Mouse (Mus musculus) liver, embryonic 14.5 days (tissue): ENCODE data around the gene Ube2e2. TPM values are rescaled to one million over a fixed set of nuclear protein-coding genes. Genes with fewer than 3 reads are reported as not detected.

ENCODE experiments used
- ATAC-seq: fragments of 200-750 bp; cut with Nextera tagmentation; 2 replicates; pipeline ENCODE4 v1.8.0; 2017; ENCODE audit warnings: moderate number of reproducible peaks, mild to moderate bottlenecking, moderate library complexity; ENCODE audit not compliant: insufficient read depth
- DNase-seq, 3 experiments: peaks; one replicate each; pipeline ENCODE4 v3.0.0-alpha.2; 2012 to 2013; ENCODE audit warnings: low read depth in 3 of 3, low spot score in 3 of 3
- H3K27ac ChIP-seq: fragments of 300-500 bp; sonication (generic); 2 replicates; pipeline ENCODE4 v1.5.1; 2014; ENCODE audit warnings: moderate library complexity, mild to moderate bottlenecking, control low read depth, inconsistent platforms
- H3K27me3 ChIP-seq: fragments of 300-500 bp; sonication (generic); 2 replicates; pipeline ENCODE4 v1.6.1; 2014; ENCODE audit warnings: mild to moderate bottlenecking, low read length, moderate library complexity; ENCODE audit not compliant: control insufficient read depth, insufficient read depth
- H3K36me3 ChIP-seq: fragments of 300-500 bp; sonication (generic); replicated peaks from 2 replicates; pipeline ENCODE4 v1.6.1; 2014; ENCODE audit warnings: low read depth; ENCODE audit not compliant: control insufficient read depth, insufficient read depth
- H3K4me1 ChIP-seq, 2 experiments: fragments of 200-500 bp in 1 of 2; fragments of 300-500 bp in 1 of 2; sonication (generic) in 1 of 2; replicated peaks; 2 replicates each; pipeline ENCODE4 v1.6.1; 2012 to 2014; ENCODE audit warnings: antibody characterized with exemption in 1 of 2, inconsistent platforms in 1 of 2, low read length in 1 of 2; ENCODE audit not compliant: control insufficient read depth in 2 of 2, insufficient read depth in 2 of 2
- H3K4me2 ChIP-seq: fragments of 300-500 bp; sonication (generic); 2 replicates; pipeline ENCODE4 v1.6.1; 2014; ENCODE audit warnings: low read depth, mild to moderate bottlenecking, control low read depth, moderate library complexity
- H3K4me3 ChIP-seq, 2 experiments: fragments of 200-500 bp in 1 of 2; fragments of 300-500 bp in 1 of 2; sonication (generic) in 1 of 2; 2 replicates each; pipeline ENCODE4 v1.5.1; 2012 to 2014; ENCODE audit warnings: low read depth in 2 of 2, low read length in 2 of 2, mild to moderate bottlenecking in 2 of 2, control low read depth in 1 of 2, inconsistent platforms in 1 of 2, moderate library complexity in 1 of 2; ENCODE audit not compliant: insufficient read depth in 1 of 2
- H3K9ac ChIP-seq: fragments of 300-500 bp; sonication (generic); replicated peaks from 2 replicates; pipeline ENCODE4 v1.6.1; 2014; ENCODE audit warnings: mild to moderate bottlenecking, control low read depth, moderate library complexity
- H3K9me3 ChIP-seq: fragments of 300-500 bp; sonication (generic); 2 replicates; pipeline ENCODE4 v1.6.1; 2016; ENCODE audit warnings: low read length, mixed read lengths; ENCODE audit not compliant: control insufficient read depth
- CTCF ChIP-seq: IDR thresholded peaks from 2 replicates; pipeline ENCODE4 v1.5.1; 2016; ENCODE audit warnings: antibody characterized with exemption, low read depth, control low read depth
- EP300 ChIP-seq: IDR thresholded peaks from 2 replicates; pipeline ENCODE4 v1.6.1; 2016; ENCODE audit warnings: antibody characterized with exemption, low read depth
- WGBS: fragments of 180-500 bp; shearing (Covaris S2); extraction: QIAGEN DNeasy Blood & Tissue Kit; methylation state at CpG from one replicate; pipeline ENCODE4 v1.1.7; 2014; ENCODE audit not compliant: insufficient replicate concordance; 5-methylcytosine and 5-hydroxymethylcytosine counted together
- polyA plus RNA-seq, 2 experiments: library from polyadenylated mRNA; depleted of rRNA in 1 of 2; stranded (reverse) in 1 of 2; unstranded in 1 of 2; fragments of >200 nt; fragmentation: Nextera tagmentation in 1 of 2; extraction: Ambion mirVana in 1 of 2; gene quantifications; 2 replicates each; pipeline versions ENCODE4 v1.2.1 to v1.2.3; 2012 to 2014

Ube2e2 gene
- polyA plus RNA-seq, 2 experiments, result 3.8 to 5.2 TPM

DNA sequence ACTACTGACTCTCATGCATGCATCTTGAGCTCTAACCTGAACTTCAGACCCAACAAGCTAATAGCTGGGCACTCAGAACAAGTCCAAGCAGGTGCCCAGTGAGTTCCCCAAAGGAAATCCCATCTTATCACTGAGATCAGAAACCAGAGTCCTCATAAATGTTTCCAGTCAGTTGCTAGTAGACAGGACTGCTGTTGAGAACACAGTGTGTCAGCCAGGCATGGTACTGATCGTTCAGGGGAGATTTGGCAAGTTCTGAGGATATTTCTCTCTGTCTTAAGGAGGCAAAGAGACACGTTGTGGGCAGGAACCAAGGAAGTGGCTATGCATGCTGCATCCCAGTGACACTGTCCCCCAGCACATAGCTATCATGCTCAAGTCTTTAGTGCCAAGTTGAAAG, 275.5 kb downstream of the Ube2e2 start:
- Histone ChIP-seq H3K9me3 (no peaks in the 10 kb centered on the region), H3K4me2 (no peak overlapping the region), H3K36me3 (no peaks in the 10 kb centered on the region), H3K27ac (no peak overlapping the region), H3K9ac (no peak overlapping the region), H3K4me1 (no peaks in the 10 kb centered on the region), H3K4me3 (no peak overlapping the region), H3K27me3 (no peaks in the 10 kb centered on the region)
- ATAC-seq (no peak), DNase-seq (no peak)
- no peak for TF ChIP-seq EP300
- no peak for TF ChIP-seq CTCF
- WGBS, result 30% methylated on average over 2 of the region's 2 CpGs

DNA sequence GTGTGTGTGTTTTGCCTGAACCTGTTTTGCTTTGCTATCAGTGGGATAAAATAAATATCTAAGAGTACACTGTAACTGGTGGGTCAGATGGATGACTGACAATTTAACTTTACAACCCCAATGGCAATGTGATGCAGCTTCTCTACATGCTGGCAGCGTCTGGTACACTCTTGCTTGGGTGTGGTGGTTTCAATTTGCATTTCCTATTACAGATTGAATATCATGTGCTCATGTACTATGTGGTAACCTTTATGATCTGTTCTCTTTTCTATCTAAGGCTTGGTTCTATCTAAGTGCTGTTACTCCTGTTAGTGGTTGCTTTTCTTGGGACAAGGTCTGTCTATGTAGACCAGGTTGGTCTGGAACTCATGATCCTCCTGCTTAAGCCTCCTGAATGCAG, 292.1 kb downstream of the Ube2e2 start:
- no peak for DNase-seq
- H3K9me3 ChIP-seq, result no peaks in the 10 kb centered on the region
- H3K4me2 ChIP-seq, result no peak overlapping the region
- H3K9ac ChIP-seq, result no peak overlapping the region
- H3K27me3 ChIP-seq, result no peaks in the 10 kb centered on the region
- ATAC-seq, result no peak
- no peaks in the 10 kb centered on the region for H3K36me3 ChIP-seq
- H3K4me1 ChIP-seq, result no peaks in the 10 kb centered on the region
- no peak overlapping the region for H3K4me3 ChIP-seq
- no peak for TF ChIP-seq EP300
- no peak for TF ChIP-seq CTCF
- WGBS, result 38% methylated on average over 1 of the region's 1 CpGs
- no peak overlapping the region for H3K27ac ChIP-seq

DNA sequence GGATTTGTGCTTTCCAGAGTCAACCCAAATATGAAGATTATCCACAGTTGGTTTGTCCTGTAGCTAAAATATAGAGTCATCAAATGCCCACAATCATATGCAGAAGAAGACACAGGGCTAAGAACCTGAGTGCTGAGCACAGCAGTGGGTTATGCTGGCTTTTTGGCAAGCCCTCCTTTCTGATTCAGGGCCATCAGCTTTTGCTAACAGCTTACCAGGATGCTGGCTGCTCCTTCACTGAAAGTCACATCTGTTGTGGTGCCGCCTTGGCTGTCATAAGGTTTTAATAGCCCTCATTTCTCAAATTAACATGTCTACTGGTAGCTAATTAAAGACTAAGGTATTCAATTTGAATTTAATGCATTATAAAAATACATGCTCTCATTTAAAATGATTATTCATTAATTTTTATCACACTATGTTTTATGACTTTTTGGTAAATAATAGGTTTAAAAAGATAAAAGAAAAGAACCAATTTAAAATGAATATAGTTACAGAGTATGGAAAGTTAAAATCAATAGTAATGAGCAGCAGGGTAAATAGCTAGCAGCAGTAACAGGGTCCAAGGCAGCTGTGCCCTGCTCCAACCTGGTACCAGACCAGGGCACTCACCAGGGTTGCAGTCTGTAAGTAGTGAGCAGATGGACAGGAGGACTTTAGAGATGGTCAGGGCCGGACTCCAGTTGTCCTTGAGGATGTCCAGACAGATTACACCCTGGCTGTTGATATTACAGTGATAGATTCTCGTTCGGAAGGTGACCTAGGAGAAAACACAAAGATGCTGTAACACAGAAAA, 307.6 kb downstream of the Ube2e2 start:
- Histone ChIP-seq H3K27me3 (no peaks in the 10 kb centered on the region), H3K9me3 (no peaks in the 10 kb centered on the region), H3K4me3 (no peak overlapping the region), H3K36me3 (no peaks in the 10 kb centered on the region), H3K27ac (no peak overlapping the region), H3K4me2 (no peak overlapping the region), H3K9ac (no peak overlapping the region), H3K4me1 (no peaks in the 10 kb centered on the region)
- DNase-seq (no peak), ATAC-seq (no peak)
- 49% methylated on average over 4 of the region's 4 CpGs for WGBS
- no peak for TF ChIP-seq EP300
- no peak for TF ChIP-seq CTCF

DNA sequence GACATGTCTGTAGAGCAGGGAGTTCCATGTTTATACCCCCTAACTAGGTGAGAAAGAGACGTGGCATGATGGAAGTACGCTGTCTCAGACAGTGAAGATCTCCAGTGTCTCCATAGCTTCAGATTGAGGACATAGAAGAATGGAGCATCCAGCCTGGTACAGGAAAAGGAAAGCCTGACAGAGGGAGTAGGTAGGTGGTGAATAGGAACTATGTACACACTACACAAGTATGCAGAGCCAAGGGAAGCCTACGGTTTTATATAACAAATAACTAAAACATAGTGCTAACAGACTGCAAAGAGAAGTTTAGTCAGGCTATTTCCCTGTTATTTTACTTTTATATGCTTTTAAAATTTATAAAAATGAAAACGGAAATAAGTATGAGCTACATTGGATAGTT, 312.3 kb downstream of the Ube2e2 start:
- no peaks in the 10 kb centered on the region for H3K36me3 ChIP-seq
- 63% methylated on average over 4 of the region's 4 CpGs for WGBS
- H3K4me1 ChIP-seq, result no peaks in the 10 kb centered on the region
- no peak overlapping the region for H3K4me3 ChIP-seq
- H3K27me3 ChIP-seq, result no peaks in the 10 kb centered on the region
- H3K4me2 ChIP-seq, result no peak overlapping the region
- no peak overlapping the region for H3K27ac ChIP-seq
- DNase-seq (no peak), ATAC-seq (no peak)
- TF ChIP-seq CTCF, result no peak
- TF ChIP-seq EP300, result no peak
- no peaks in the 10 kb centered on the region for H3K9me3 ChIP-seq
- no peak overlapping the region for H3K9ac ChIP-seq

DNA sequence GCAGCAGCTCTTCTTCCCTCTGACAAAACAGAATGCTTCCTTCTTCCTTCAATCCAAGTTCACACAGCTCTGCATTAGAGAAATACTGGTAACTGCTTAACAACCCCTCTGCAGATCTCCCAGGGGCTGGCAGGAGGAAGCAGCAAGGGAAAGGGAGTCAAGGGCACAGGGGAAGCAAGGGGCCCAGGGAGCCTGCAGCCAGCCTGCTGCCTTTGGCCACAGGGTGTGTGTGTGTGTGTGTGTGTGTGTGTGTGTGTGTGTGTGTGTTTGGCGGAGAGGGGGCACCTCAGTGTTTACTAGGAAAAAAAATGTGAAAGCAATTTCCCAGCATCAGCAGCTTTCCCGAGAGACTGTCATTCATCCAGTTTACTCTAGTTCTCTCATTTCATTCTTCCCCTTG, 319.3 kb downstream of the Ube2e2 start:
- 18% methylated on average over 2 of the region's 2 CpGs for WGBS
- H3K4me1 ChIP-seq, result no peaks in the 10 kb centered on the region
- TF ChIP-seq EP300 (no peak), CTCF (no peak)
- H3K36me3 ChIP-seq, result no peaks in the 10 kb centered on the region
- H3K27ac ChIP-seq, result no peak overlapping the region
- H3K4me3 ChIP-seq, result no peak overlapping the region
- ATAC-seq (no peak), DNase-seq (no peak)
- no peak overlapping the region for H3K4me2 ChIP-seq
- H3K9me3 ChIP-seq, result no peaks in the 10 kb centered on the region
- H3K9ac ChIP-seq, result no peak overlapping the region
- no peaks in the 10 kb centered on the region for H3K27me3 ChIP-seq
